Mouse (Mus musculus) embryo, embryonic 10 days (tissue): ENCODE results near the gene Rab33b.

Experiments
- DNase-seq: peaks from one replicate; pipeline ENCODE4 v3.0.0-alpha.2; 2015; ENCODE audit warnings: low spot score

The Rab33b gene

GRCm38 (mm10) chr3:51511983-51512382, 28.3 kb downstream of the Rab33b start:
- DNase-seq, result no peak

GRCm38 (mm10) chr3:51517467-51517866, 33.7 kb downstream of the Rab33b start:
- DNase-seq, result no peak

- DNase-seq, result no peak
Observed at GRCm38 (mm10) chr3:51517878-51518762, 34.4 kb downstream of the Rab33b start.

DNA sequence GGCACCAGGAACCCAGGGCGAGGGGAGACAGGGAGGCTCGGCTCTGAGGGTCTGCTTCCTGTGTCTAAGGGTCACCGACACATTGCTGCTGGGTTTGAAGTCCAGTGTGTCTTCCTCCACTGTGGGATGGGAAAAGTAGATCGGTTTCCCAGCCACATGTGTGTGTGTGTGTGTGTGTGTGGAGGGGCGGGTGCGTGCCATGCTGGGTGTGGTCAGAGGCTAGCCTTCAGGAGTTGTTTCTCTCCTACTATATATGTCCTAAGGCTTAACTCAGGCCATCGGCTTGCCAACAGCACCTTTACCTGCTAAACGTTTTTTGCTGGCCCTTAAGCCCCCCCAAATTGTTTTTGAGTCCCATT, 35.0 kb downstream of the Rab33b start:
- no peak for DNase-seq

DNA sequence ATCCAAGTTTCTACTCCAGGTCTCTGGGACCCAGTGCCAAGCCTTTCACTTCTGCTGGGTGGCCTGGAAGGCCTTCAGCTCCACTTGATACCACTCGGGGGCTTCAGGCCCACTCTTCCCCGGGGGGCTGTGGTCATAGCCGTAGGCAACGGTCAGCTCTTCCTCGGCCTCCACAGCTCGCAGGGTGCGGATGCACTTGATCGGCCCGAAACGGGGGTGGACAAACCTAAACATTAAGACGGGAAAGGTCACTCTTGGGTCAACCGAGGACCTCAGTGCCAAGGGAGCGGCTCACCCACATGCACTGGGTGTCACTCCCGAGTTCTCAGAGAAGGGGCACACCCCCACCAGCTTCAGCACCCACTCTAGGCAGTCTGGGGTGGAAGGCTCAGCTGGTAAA, 37.5 kb downstream of the Rab33b start:
- DNase-seq, result no peak

- DNase-seq, result no peak
Observed at GRCm38 (mm10) chr3:51525186-51525785, 41.6 kb downstream of the Rab33b start.

GRCm38 (mm10) chr3:51526891-51527290, 43.2 kb downstream of the Rab33b start:
- DNase-seq, result no peak

DNA sequence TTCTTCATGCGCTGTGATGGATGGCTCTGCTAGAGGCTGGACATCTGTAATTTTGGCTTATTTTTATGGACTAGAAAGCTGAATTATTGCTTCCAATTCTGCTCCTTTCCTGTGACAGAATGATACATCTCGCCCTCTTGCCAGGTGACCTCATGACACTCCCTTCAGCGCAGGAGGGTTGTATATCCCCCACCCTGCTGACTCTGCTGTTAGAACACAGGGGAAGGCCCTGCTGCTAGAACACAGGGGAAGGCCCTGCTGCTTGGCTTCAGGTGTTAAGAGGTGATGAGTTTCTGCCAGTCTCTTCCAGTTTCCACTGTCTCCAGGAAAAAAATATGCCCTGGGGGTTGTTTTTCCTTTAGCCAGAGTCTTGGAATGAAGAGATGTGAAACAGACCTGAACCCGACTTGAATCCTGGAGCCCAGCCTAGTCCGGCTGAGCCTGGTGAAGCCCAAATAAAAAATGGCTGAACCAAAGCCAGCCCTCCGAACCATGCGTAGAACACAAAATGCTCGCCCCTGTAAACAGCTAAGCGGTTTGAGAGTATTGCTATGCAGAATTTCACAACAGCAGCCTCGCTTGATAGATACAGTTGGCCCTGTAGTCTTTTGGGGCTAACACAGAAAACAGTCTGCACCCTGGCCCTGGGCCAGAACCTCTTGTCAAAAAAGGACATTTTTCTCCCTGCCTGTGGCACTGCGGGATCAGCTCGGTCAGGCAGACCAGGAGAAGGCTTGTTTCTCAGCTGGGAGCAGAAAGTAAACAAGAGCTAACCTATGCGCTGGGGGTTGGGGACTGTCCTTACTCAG, 48.0 kb downstream of the Rab33b start:
- no peak for DNase-seq

DNA sequence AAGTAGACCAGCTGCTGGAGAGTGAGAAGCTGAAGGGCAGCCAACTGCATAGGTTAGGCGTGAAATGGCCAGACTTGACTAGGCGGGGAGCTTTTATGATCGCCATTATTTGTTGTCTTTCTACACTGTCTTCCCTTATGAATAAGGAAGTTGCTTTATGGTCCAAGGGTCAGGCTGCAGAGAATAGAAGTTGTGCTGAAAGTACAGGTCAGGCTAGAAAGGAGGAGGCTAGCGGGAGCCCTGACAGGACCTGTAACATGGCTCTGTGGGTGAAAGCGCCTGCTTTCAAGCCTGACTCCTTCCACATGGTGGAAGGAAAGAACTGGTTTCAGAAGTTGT, 48.5 kb downstream of the Rab33b start:
- no peak for DNase-seq

DNA sequence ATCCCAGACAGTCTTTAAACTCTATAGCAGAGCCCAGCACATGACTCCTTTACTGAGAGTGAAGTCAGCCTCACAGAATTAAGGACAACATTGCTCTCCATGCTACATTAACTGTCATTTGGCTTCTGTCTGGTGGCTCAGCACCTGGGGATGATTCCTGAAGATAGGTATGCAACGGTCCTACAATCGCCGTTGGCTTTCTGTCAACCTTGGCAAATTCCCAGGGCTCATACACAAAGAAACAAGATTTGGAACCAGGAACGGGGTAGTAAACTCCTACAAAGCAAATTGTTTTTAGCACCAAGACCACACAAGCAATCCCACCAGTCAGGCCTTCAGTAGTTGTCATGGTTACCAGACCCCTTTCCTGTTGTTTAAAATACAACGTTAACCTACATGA, 49.9 kb downstream of the Rab33b start:
- DNase-seq, result no peak

GRCm38 (mm10) chr3:51534013-51534412, 50.3 kb downstream of the Rab33b start:
- DNase-seq, result no peak

- DNase-seq, result peak; percentile 82
Observed at GRCm38 (mm10) chr3:51539567-51540408, 56.1 kb downstream of the Rab33b start.

GRCm38 (mm10) chr3:51540659-51541058, 56.9 kb downstream of the Rab33b start:
- DNase-seq, result no peak

- no peak for DNase-seq
Observed at GRCm38 (mm10) chr3:51544442-51545128, 60.9 kb downstream of the Rab33b start.
